Mouse (Mus musculus) C2C12 (cell line): ENCODE measurements around the gene Hoxa7. TPM values are rescaled to one million over a fixed set of nuclear protein-coding genes. Genes with fewer than 3 reads are reported as not detected.
A peak's percentile ranks its signal among the peaks of the same experiment; 100 is the strongest.

Experiments used
- H3K27me3 ChIP-seq: one replicate; pipeline ENCODE4 v1.6.1; 2011; ENCODE audit not compliant: control insufficient read depth, insufficient read depth, insufficient read length
- H3K36me3 ChIP-seq: one replicate; pipeline ENCODE4 v1.6.1; 2011; ENCODE audit not compliant: control insufficient read depth, insufficient read depth
- H3K4me3 ChIP-seq: one replicate; pipeline ENCODE4 v1.5.1; 2011; ENCODE audit warnings: mild to moderate bottlenecking, control low read depth; ENCODE audit not compliant: poor library complexity, insufficient read depth, severe bottlenecking
- H3K79me2 ChIP-seq: one replicate; pipeline ENCODE4 v1.6.1; 2011; ENCODE audit not compliant: control insufficient read depth, insufficient read depth
- H3K79me3 ChIP-seq: one replicate; pipeline ENCODE4 v1.6.1; 2011; ENCODE audit warnings: low read depth, control low read depth
- H3ac ChIP-seq: one replicate; pipeline ENCODE3; 2011; ENCODE audit warnings: low read depth; ENCODE audit not compliant: control insufficient read depth, insufficient read length
- CEBPB ChIP-seq: IDR thresholded peaks from one replicate; pipeline ENCODE4 v1.6.1; 2011; ENCODE audit warnings: low read depth, mild to moderate bottlenecking, control low read depth, moderate library complexity
- CTCF ChIP-seq: IDR thresholded peaks from one replicate; pipeline ENCODE4 v1.5.1; 2011; ENCODE audit not compliant: control insufficient read depth, insufficient read depth, insufficient read length
- FOSL1 ChIP-seq: IDR thresholded peaks from one replicate; pipeline ENCODE4 v1.8.0; 2011; ENCODE audit warnings: mild to moderate bottlenecking, low read length; ENCODE audit not compliant: poor library complexity, insufficient read depth, severe bottlenecking
- MAX ChIP-seq: IDR thresholded peaks from one replicate; pipeline ENCODE4 v1.6.1; 2011; ENCODE audit warnings: mild to moderate bottlenecking, control low read depth
- MYOD1 ChIP-seq: IDR thresholded peaks from one replicate; pipeline ENCODE4 v1.6.1; 2011; ENCODE audit warnings: low read depth; ENCODE audit not compliant: control insufficient read depth, insufficient read length
- MYOG ChIP-seq: IDR thresholded peaks from one replicate; pipeline ENCODE4 v1.6.1; 2011; ENCODE audit not compliant: control insufficient read depth, insufficient read length; ENCODE audit errors: extremely low read depth
- USF1 ChIP-seq: IDR thresholded peaks from one replicate; pipeline ENCODE4 v1.6.1; 2011; ENCODE audit warnings: low read depth, mild to moderate bottlenecking, control low read depth, moderate library complexity
- polyA plus RNA-seq: library from polyadenylated mRNA; unstranded; fragments of >200 nt; fragmentation: generic; extraction: Trizol; gene quantifications from one replicate; pipeline ENCODE4 v1.2.1, GENCODE M21; 2012; ENCODE audit warnings: missing spikeins

Gene Hoxa7
- polyA plus RNA-seq, 1 experiment, result 7.5 TPM

DNA sequence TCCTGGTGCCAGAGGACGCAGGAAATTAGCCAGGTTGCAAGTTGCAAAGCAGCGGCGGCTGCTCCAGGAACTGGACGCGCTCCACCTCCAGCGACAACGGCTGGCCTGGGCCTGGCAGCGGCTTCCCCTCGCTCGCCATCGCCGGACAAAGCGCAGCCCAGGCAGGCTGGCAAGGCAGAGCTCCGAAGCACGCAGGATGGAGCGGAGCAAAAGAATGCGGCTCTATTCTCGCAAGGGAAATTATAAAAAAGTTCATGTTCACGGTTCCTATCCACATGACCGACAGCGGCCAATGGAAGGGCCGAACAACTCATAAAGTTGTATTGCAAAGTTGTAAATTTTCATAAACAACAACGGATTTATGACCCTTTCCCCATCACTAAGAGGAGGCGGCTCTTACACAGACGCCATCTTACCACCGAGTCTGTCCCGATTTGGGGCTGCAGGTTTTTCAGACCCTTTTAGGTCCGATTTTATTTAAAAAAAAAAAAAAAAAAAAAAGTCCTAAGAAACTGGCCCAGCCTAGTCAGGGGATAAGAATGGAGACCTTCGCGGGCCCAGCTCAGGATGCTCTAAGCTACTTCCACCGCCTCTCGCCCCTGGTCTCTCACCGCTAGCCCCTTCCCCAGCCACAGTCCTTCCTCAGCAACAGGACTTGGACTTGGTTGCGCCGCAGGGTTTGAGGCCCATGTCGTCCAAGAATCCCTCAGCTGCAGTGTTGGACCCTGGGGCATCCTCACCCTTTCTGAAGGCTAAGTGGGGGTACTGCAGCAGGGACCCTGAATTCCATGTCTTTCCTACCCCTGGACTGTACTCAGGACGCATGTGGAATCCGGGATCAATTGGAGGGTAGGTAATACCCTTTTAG lies 8.3 kb downstream of the Hoxa7 start, which contains the start of the genes Hoxa3 and Gm28308:
Gene Hoxa3 (minus strand): TSS at position 218 of the 868 bp plus-strand sequence.
Gene Gm28308 (minus strand): TSS at position 221 of the 868 bp plus-strand sequence.
- peaks cover 46% of the 10 kb centered on the region for H3K79me3 ChIP-seq
- H3ac ChIP-seq, result peak within 1 kb of the TSS; percentile 88
- no peaks in the 10 kb centered on the region for H3K27me3 ChIP-seq
- no peaks in the 10 kb centered on the region for H3K36me3 ChIP-seq
- H3K4me3 ChIP-seq, result peak within 1 kb of the TSS; percentile 59
- peaks cover 81% of the 10 kb centered on the region for H3K79me2 ChIP-seq
- TF ChIP-seq CTCF (no peak), USF1 (peak; percentile 88), FOSL1 (no peak), CEBPB (no peak)

DNA sequence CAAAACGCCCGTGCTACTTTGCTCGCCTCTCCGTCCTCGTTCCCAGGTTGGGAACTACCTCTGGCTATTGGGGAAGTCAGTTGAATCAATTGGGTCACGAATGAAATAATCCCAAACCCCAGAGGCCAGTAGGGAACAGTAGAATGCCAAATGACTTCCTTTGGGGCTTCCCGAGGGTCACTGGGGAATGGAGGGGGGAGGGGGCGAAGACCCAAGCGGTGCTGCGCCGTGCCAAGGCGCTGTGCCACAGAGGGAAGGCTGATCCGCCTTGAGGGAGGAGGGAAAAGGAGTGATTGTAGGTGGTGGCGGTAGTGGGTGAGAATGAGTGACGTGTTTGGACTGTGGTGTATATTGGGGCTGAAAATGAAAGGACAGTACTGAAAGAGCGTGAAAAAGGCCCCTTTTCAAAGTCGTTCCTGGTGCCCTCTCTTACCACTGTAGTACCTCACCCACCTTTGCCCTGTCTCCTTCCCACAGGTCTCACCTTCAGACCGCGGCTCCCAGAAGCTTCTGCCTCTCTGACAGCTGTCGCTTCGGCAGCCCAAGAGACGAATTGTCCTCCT lies 9.0 kb downstream of the Hoxa7 start:
- Histone ChIP-seq H3K79me2 (peaks cover 88% of the 10 kb centered on the region), H3K79me3 (peaks cover 48% of the 10 kb centered on the region), H3K27me3 (no peaks in the 10 kb centered on the region), H3K4me3 (peak overlapping the region; percentile 59), H3K36me3 (no peaks in the 10 kb centered on the region), H3ac (peak overlapping the region; percentile 78)
- TF ChIP-seq MYOD1 (no peak), FOSL1 (no peak), MAX (no peak), CEBPB (no peak), USF1 (no peak), CTCF (no peak), MYOG (no peak)

DNA sequence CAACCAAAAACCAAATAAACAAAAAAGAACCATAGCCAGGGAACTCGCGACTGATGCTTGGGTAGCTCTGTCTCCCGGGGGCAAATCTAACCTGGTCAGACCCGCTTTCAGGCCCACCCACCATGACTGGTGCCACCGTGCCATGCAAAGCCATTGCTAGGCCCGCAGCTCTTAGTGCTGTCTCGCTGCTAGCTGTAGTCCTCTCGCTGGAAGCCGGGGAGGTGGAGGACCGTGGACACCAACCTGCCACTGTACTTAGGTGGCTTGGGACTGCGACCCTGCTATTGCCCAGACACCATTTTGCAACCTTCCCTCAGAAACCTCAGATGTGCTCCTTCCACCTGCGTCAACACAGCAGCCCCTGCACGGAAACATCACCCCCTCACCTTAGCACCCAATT lies 9.7 kb downstream of the Hoxa7 start:
- TF ChIP-seq USF1, result no peak
- no peak for TF ChIP-seq CTCF
- no peak for TF ChIP-seq MYOD1
- TF ChIP-seq CEBPB, result no peak
- TF ChIP-seq FOSL1, result no peak
- no peak for TF ChIP-seq MYOG
- no peak for TF ChIP-seq MAX
- H3K79me2 ChIP-seq, result peaks cover 92% of the 10 kb centered on the region
- no peaks in the 10 kb centered on the region for H3K27me3 ChIP-seq
- peaks cover 48% of the 10 kb centered on the region for H3K79me3 ChIP-seq
- H3K4me3 ChIP-seq, result peak overlapping the region; percentile 59
- peak overlapping the region; percentile 30 for H3ac ChIP-seq
- peaks cover 5% of the 10 kb centered on the region for H3K36me3 ChIP-seq

- Histone ChIP-seq H3K79me3 (peaks cover 48% of the 10 kb centered on the region), H3K4me3 (peak overlapping the region; percentile 59), H3K27me3 (no peaks in the 10 kb centered on the region), H3ac (peak overlapping the region; percentile 71), H3K36me3 (peaks cover 11% of the 10 kb centered on the region), H3K79me2 (peaks cover 87% of the 10 kb centered on the region)
- no peak for TF ChIP-seq MAX
- no peak for TF ChIP-seq MYOD1
- TF ChIP-seq CEBPB, result no peak
- TF ChIP-seq USF1, result no peak
- no peak for TF ChIP-seq MYOG
- TF ChIP-seq FOSL1, result no peak
- TF ChIP-seq CTCF, result peak; percentile 87
Measured at GRCm38 (mm10) chr6:52211170-52211935, 10.3 kb downstream of the Hoxa7 start.

- TF ChIP-seq USF1 (no peak), CEBPB (no peak), CTCF (no peak)
- H3ac ChIP-seq, result no peak overlapping the region
- peaks cover 71% of the 10 kb centered on the region for H3K79me2 ChIP-seq
- no peak overlapping the region for H3K4me3 ChIP-seq
- peaks cover 28% of the 10 kb centered on the region for H3K36me3 ChIP-seq
- no peaks in the 10 kb centered on the region for H3K27me3 ChIP-seq
- H3K79me3 ChIP-seq, result peaks cover 34% of the 10 kb centered on the region
Measured at GRCm38 (mm10) chr6:52209685-52210046, 12.0 kb downstream of the Hoxa7 start.
